In the genomic region with DNA sequence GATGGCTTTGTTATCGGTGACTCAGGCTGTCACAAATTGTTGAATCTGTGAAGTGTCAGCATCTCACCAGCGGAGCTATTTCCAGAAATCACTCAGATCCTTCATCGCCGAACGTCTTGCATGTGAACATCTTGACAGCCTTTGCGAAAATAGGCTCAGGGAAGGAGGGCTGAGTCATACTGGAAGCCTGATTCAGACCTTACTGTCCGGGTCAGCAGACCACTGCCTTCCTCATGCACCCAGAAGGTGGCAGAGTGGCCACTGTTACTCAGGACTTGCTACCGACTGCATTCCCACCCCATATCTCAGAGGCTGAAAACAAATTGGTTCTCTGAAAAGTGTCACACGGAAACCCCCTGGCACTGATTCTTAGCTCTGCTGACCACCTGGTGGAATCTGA, we compare ENCODE assay signal across 11 mouse cellular contexts. TPM values are rescaled to one million over a fixed set of nuclear protein-coding genes. Genes with fewer than 3 reads are reported as not detected.
DNase-seq lines count a peak whose midpoint lies in the region; ATAC-seq and TF ChIP-seq lines count a peak whose summit lies in the region.
"Had no signal": no experiment of that assay in that cellular context is flagged by ENCODE, and none has a peak within 500 bp of the region (broad histone marks: within the 10 kb centered on the region; RNA-seq: fewer than 3 reads in every experiment).

No protein-coding gene starts in this region.

- no peaks in the 10 kb centered on the region for H3K9me3 ChIP-seq in kidney, embryonic 14.5 days (ENCODE audit: control insufficient read depth, low read length)
- no peaks in the 10 kb centered on the region for H3K9me3 ChIP-seq in midbrain, embryonic 16.5 days (replicated peaks; ENCODE audit: control insufficient read depth, low read length, poor library complexity, severe bottlenecking)
- H3K9me3 ChIP-seq: embryonic facial prominence, embryonic 13.5 days; G1E had no signal

- H3K4me2 ChIP-seq in kidney, embryonic 14.5 days (replicated peaks; ENCODE audit: low read depth, low read length): no peak overlapping the region
- no peak overlapping the region for H3K4me2 ChIP-seq in midbrain, embryonic 16.5 days (ENCODE audit: low read length)
- H3K4me2 ChIP-seq: embryonic facial prominence, embryonic 13.5 days had no signal

- peak; percentile 55 for ATAC-seq in granulocyte monocyte progenitor cell, adult 5-6 weeks (replicated peaks; ENCODE audit: poor library complexity, severe bottlenecking)
- ATAC-seq in kidney, embryonic 14.5 days (ENCODE audit: low FRiP score, low TSS enrichment): no peak
- ATAC-seq in midbrain, embryonic 16.5 days: no peak

- H3K9ac ChIP-seq in kidney, embryonic 14.5 days (ENCODE audit: low read depth, low read length): no peak overlapping the region
- no peak overlapping the region for H3K9ac ChIP-seq in midbrain, embryonic 16.5 days (ENCODE audit: low read depth, low read length)
- H3K9ac ChIP-seq: embryonic facial prominence, embryonic 13.5 days had no signal

- intact Hi-C loops in gastrocnemius, adult 2 months (cut with DNase I): no loop called here
- intact Hi-C loops in left cerebral cortex, postnatal 4 days (cut with DNase I): no loop called here

- TF ChIP-seq CTCF in gastrocnemius, adult 2 months (IDR thresholded peaks at IDR 0.05): peak; percentile 62

- WGBS in kidney, embryonic 14.5 days: 77% methylated on average over 9 of the region's 9 CpGs
- WGBS in midbrain, embryonic 16.5 days: 81% methylated on average over 9 of the region's 9 CpGs

- no peaks in the 10 kb centered on the region for H3K36me3 ChIP-seq in kidney, embryonic 14.5 days (ENCODE audit: control insufficient read depth, insufficient read depth, low read length)
- H3K36me3 ChIP-seq in midbrain, embryonic 16.5 days (ENCODE audit: control insufficient read depth, insufficient read depth, low read length): no peaks in the 10 kb centered on the region
- H3K36me3 ChIP-seq: embryonic facial prominence, embryonic 13.5 days; G1E had no signal

- H3K4me3 ChIP-seq in gastrocnemius, adult 2 months: no peak overlapping the region
- H3K4me3 ChIP-seq in kidney, embryonic 14.5 days (ENCODE audit: low read length): no peak overlapping the region
- no peak overlapping the region for H3K4me3 ChIP-seq in midbrain, embryonic 16.5 days (ENCODE audit: low read depth, low read length)
- H3K4me3 ChIP-seq: embryonic facial prominence, embryonic 13.5 days; myocyte had no signal

- no peaks in the 10 kb centered on the region for H3K4me1 ChIP-seq in kidney, embryonic 14.5 days (ENCODE audit: control insufficient read depth, insufficient read depth, low read length)
- no peaks in the 10 kb centered on the region for H3K4me1 ChIP-seq in midbrain, embryonic 16.5 days (ENCODE audit: control insufficient read depth, insufficient read depth, low read length)
- H3K4me1 ChIP-seq: embryonic facial prominence, embryonic 13.5 days had no signal

- no peaks in the 10 kb centered on the region for H3K27me3 ChIP-seq in kidney, embryonic 14.5 days (ENCODE audit: control insufficient read depth, insufficient read depth, low read length)
- no peaks in the 10 kb centered on the region for H3K27me3 ChIP-seq in midbrain, embryonic 16.5 days (ENCODE audit: control insufficient read depth, insufficient read depth, low read depth, low read length)
- H3K27me3 ChIP-seq: embryonic facial prominence, embryonic 13.5 days had no signal

- peak; percentile 49 for DNase-seq in gastrocnemius, adult 2 months
- no peak for DNase-seq in gastrocnemius, postnatal 10 days
- DNase-seq in Muller cell, postnatal 12 days (ENCODE audit: inconsistent ontology term): peak; percentile 43
- peak; percentile 12 for DNase-seq in left cerebral cortex, postnatal 4 days
- no peak for DNase-seq in embryo, embryonic 9.5 days (ENCODE audit: extremely low spot score)

- no peak overlapping the region for H3K27ac ChIP-seq in gastrocnemius, adult 2 months
- no peak overlapping the region for H3K27ac ChIP-seq in kidney, embryonic 14.5 days (ENCODE audit: low read depth, low read length)
- no peak overlapping the region for H3K27ac ChIP-seq in midbrain, embryonic 16.5 days (ENCODE audit: low read length)
- H3K27ac ChIP-seq: embryonic facial prominence, embryonic 13.5 days had no signal

RNA-seq across cellular contexts. Expression of gene Dusp22, which starts 55.9 kb away (rescaled TPM):
- total RNA-seq in gastrocnemius, adult 2 months (2021): 10 to 100 TPM; 36.2 to 59.5 TPM
- total RNA-seq in gastrocnemius, postnatal 10 days (2021): 10 to 100 TPM; 40.5 to 45.5 TPM
- total RNA-seq in granulocyte monocyte progenitor cell, adult 5-6 weeks (2014; fragmentation: Nextera tagmentation): 3.7 and 11.7 TPM in 2 replicates
- total RNA-seq in granulocyte monocyte progenitor cell, adult 5-6 weeks (2017): 0.73 and 1.6 TPM in 2 replicates
- 10 to 100 TPM; 22.8 to 24.8 TPM for total RNA-seq in left cerebral cortex, postnatal 4 days (2021)
- polyA plus RNA-seq in kidney, embryonic 14.5 days (2014; fragmentation: Nextera tagmentation; extraction: Ambion mirVana): 16.3 and 22.5 TPM in 2 replicates
- 27.1 and 32.1 TPM in 2 replicates for polyA plus RNA-seq in midbrain, embryonic 16.5 days (2015; fragmentation: Nextera tagmentation; extraction: Ambion mirVana)
- polyA plus RNA-seq: G1E had no signal

RNA-seq across cellular contexts. Expression of gene Uqcrfs1, which starts 58.8 kb away (rescaled TPM):
- 100 to 1,000 TPM; 441 to 666 TPM for total RNA-seq in gastrocnemius, adult 2 months (2021)
- total RNA-seq in gastrocnemius, postnatal 10 days (2021): 100 to 1,000 TPM; 344 to 438 TPM
- 154 and 182 TPM in 2 replicates for total RNA-seq in granulocyte monocyte progenitor cell, adult 5-6 weeks (2014; fragmentation: Nextera tagmentation)
- 125 and 127 TPM in 2 replicates for total RNA-seq in granulocyte monocyte progenitor cell, adult 5-6 weeks (2017)
- total RNA-seq in left cerebral cortex, postnatal 4 days (2021): 100 to 1,000 TPM; 130 to 135 TPM
- 264 and 276 TPM in 2 replicates for polyA plus RNA-seq in kidney, embryonic 14.5 days (2014; fragmentation: Nextera tagmentation; extraction: Ambion mirVana)
- 270 and 283 TPM in 2 replicates for polyA plus RNA-seq in midbrain, embryonic 16.5 days (2015; fragmentation: Nextera tagmentation; extraction: Ambion mirVana)

Comparison
In these comparisons a context has a peak if more than half of its experiments do, and no peak if none do; other contexts are left out.
1. DNase-seq: peak in gastrocnemius, adult 2 months (single experiment), Muller cell, postnatal 12 days (single experiment) and left cerebral cortex, postnatal 4 days (single experiment); none in gastrocnemius, postnatal 10 days (single experiment) and embryo, embryonic 9.5 days (single experiment).